Mouse (Mus musculus) mouse trophoblast stem cell (cell line): ENCODE results near the gene Alg14.

Experiments
- in situ Hi-C, 2 experiments: fragments of 300-500 bp; cut with MseI, MboI; formaldehyde crosslinking; loops; 2 replicates in 1 of 2; 3 replicates in 1 of 2; pipeline ENCODE4 v1.15.1; 2025

The Alg14 gene

GRCm38 (mm10) chr3:121359272-121359671, 67.7 kb downstream of the Alg14 start:
- in situ Hi-C loops: no loop called here

DNA sequence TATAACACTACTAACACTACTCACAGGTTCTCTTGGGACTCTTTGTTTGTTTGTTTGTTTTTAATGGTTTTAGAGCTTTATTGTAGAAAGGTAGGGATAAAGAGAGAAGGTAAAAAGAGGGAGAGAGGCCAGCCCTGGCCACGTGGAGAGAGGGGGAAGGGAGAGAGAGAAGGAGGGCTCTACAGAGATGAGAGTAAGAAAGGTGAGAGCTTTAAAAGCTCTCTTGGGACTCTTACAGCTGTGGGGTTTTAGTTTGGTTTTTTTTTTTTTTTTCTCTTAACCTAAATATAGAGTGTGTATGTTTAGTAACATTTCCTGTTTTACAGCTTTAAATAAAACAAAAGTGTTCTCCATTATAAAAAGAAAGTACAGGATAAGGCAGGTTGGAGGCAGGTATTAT, 70.4 kb downstream of the Alg14 start:
- in situ Hi-C loops: no loop called here

DNA sequence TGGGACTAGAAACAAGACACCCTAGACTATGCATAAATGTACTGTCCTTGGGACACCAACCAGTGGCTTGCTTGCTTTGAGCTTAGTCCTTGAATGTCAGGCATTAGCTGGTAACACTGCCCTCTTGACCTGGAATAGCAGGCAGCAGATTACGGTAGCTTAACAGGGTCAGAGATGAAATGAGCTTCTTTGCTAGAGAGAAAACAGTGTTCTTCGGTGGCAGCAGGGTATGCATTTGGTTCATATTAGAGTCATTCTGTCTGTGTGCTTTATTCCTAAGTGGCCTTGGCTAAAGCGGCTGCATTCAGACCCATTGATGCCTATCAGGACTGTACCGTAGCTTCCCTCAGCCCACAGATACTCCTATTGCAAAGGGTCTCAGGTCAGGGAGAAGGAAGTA, 72.8 kb downstream of the Alg14 start:
- in situ Hi-C loops: no loop called here

DNA sequence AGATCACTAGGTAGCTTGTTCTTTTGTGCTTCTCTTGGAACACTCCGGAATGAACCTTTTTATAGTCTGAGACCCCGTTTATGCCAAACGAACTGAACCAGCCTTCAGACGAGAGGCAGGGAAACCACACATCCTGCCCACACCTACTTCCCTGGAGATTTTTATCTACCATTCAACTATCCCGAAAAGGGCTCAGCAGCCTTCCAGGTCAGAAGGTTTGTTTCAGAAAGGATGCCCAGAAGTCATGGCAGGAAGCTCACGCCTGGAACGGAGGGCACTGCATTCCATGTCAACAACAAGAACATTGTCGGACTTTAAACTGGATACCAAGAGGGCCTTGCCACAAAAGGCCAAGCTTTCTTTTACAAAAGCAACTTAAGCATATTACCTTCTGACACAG, 73.6 kb downstream of the Alg14 start:
- in situ Hi-C loops: no loop called here

DNA sequence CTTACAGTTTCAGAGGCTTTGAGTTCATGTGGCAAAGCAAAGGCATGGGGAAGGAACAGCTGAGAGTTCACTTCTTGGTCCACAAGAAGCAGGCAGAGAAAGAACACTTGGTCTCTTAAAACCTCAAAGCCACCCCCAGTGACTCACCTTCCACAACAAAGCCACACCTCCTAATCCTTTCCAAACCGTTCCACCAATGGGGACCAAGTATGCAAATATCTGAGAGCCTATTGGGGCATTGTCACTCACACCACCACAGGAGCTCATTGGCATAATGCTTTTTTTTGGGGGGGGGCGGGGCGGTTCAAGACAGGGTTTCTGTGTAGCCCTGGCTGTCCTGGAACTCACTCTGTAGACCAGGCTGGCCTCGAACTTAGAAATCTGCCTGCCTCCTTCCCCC, 77.0 kb downstream of the Alg14 start:
- in situ Hi-C loops: no loop called here

DNA sequence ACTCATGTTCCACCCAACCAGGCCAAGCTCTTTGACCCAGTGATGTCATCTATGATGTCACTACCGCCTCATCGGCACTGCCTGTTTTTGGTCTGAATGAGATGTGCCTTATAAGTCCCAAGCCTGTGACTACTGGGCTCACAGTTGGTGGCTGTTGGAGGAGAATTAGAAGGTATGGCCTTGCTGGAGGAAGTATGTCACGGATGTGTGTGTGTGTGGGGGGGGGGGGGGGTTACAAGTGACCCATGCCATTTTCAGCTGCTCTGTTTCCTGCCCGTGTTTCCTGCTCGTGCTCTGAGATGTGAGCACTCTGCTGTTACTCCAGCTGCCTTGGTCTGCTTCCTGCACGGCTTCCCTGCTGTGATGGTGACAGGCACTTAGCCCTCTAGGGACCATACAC, 77.9 kb downstream of the Alg14 start:
- in situ Hi-C loops: no loop called here

GRCm38 (mm10) chr3:121370301-121370700, 78.7 kb downstream of the Alg14 start:
- in situ Hi-C loops: no loop called here

DNA sequence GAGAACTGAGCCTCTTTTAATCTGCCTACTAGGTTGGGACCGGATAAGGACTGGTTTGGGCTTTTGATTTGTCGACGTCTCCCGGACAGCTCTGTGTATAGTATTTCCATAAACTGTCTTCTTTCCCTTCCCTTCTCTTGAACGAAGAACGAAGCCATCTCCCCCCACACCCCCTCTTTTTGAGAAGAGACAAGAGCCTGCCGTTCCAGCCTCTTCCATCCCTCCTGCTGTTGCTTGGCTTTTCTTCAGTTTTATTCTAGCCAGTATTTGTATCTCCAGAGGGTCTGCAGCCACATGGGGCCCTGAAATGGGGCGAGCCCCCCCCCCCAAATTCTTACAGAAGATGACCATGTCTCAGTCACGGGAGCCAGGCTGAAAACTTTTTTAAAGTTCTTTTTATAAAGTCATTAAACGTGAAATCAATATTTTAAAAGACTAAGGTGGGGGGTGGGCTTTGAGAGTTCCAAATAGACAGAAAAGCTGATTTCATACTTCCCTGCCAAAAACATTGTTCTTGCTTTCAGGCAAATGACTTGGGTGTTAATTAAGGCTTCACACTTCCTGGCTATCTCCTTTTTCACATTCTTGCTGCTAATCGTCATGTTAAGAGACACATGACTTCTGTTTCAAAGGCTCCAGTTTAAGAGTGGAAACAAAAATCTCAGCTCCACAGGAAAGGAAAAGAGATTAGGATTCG, 79.4 kb downstream of the Alg14 start:
- in situ Hi-C loops: no loop called here

- in situ Hi-C loops: no loop called here
Observed at GRCm38 (mm10) chr3:121371527-121372220, 80.1 kb downstream of the Alg14 start.

- in situ Hi-C loops: no loop called here
Observed at GRCm38 (mm10) chr3:121373897-121374441, 82.4 kb downstream of the Alg14 start.

DNA sequence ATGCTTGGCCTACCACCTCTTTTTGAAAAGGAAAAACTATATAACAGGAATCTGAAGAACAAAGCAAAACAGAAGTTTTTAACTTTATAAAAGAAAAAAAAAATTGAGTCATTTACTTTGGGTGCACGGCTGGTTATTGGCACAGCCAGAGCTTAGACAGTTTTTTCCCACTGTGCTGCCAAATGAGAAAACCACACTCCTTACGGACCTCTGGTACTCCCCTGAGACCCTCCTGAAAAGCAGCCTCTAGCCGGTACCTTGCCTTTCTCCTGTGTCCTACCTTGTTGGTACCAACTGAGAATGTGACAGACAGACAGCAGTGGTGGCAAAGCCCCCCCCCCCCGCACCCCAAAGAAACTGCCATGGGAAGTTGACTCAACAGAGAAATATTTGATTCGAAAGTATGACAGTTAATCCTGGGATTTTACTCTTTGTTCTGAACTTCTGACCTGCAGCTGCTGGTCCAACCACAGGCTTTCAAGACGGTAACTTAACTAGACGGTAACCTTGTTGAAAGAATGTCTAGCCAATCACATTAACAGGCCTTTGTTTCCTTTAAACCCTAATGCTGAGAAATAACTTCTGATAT, 84.1 kb downstream of the Alg14 start:
- in situ Hi-C loops: no loop called here

GRCm38 (mm10) chr3:121378708-121379612, 87.4 kb downstream of the Alg14 start:
- in situ Hi-C loops: no loop called here

- in situ Hi-C loops: no loop called here
Observed at GRCm38 (mm10) chr3:121379699-121380098, 88.1 kb downstream of the Alg14 start.

DNA sequence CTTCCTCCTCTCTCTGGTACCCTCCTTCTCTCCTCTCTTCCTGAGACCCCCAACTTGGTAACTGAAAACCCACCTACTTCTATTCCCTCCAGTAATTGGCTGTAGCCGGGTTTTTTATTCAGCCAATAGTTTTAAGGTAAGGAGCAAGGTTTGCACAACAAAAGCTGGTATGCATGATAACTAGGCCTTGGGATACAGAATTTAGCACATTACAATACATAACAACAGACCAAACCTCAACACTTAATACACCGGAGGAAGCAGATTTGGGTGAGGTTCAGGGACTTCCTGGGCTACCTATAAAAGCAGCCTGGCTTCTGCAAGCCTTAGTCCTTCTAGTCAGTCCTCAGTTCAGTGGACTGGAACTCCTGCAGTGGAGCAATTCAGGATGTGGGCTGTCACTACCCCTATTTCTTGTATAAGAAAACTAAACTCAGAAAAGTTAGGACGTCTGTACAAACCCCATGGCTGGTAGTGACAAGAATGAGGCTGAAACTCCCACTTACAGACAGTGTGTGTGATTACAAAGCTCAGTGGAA, 96.0 kb downstream of the Alg14 start:
- in situ Hi-C loops: no loop called here

DNA sequence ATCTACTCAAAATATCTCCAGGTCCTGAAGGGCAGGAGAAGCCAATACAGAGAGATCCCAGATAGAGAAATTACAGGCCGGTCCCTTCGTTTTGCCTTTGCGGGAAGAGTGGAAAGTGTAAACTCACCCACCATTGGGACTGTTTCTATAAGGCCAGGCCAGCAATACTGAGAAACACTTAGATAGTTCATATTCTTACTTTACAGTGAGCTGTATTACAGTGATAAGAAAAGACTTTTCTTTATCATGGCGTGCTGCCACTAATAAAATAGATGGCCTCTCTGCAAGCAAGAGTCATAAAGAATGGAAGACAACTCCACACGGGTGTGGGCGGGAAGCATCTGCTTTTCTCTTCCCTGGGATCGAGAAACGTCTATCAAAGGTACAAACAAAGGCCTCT, 97.8 kb downstream of the Alg14 start:
- in situ Hi-C loops: no loop called here

DNA sequence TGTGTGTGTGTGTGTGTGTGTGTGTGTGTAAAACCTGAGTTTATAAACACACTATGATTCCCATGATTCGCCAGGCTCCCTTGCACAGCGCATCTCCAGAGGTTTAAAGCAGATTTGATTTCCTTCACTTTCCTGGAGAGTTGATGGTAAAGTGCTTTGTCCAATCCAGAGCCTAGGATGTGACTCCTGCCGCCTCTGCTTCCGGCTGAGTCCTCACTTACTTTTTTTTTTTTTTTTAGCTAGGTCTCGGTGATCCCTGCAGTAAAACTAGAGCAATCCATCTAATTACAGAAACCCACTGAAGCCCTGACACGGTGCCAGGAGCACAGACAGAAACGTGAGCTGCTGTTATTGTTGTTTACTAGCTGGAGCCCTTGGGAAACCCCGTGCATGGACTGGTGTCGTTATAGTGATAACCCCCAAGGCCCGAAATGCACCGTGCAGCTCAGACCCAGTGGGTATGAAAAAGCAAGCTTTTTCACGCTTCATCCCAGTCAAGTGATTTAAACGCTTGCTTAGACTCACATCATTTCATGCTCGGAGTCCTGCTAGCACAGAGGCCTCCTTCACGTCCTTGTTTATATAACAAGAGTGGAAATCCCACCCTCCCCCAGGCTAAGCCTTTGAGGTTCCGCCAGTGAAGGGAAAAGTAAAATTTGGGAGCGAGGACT, 98.4 kb downstream of the Alg14 start:
- in situ Hi-C loops: no loop called here

- in situ Hi-C loops: no loop called here
Observed at GRCm38 (mm10) chr3:121390724-121391123, 99.2 kb downstream of the Alg14 start.

DNA sequence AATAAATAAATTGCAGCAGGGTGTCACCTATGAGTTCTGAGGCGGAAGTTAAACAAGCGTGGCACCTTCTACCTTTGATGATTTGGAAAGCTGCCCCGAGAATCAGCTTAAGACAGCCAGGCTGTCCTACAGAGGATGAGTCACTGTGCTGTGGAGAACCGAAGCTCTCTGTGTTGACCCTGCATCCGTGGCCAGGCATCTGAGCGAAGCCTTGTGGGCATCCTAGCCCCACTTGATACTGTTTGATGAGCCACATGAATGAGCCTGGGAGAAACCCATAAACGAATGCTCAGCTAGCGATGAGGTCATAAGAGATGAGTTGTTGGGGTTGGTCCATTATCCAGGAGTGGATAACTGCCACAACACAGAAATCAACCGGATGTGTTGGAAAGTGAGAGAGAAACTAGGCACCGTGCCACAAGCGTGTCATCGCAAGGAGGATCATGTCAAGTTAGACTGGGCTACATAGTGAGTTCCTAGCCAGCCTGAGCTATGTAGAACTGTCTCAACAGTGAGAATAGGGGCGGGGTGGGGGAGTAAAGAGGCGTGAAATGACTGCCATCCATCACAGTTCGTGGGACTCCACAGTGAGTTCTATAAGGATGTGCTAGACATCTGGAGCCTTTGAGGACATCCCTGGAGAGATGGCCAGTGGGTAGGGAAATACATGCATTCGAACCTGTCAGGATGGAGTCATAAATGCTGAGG, 104.2 kb downstream of the Alg14 start:
- in situ Hi-C loops: no loop called here

- in situ Hi-C loops: no loop called here
Observed at GRCm38 (mm10) chr3:121396561-121396960, 105.0 kb downstream of the Alg14 start.

DNA sequence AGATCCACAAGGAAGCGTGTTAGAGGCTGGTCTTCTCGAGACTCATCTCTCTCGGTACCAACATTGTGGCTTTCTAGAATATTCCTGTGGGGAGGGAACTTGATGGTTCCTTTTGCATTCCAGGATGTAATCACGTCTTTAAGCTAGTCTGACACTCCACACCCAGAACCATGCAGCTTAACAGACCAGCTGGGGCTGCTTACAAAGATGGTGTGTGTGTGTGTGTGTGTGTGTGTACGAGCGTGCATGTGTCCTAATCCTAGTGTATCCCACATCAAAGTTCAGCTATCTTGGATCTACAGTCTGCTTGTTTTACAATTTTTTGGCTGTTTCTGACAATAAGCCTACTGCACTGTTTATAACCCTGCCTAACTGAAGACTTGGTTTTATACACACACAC, 105.4 kb downstream of the Alg14 start:
- in situ Hi-C loops: no loop called here
